Mouse (Mus musculus): ENCODE data around the gene Grm1.

- TF ChIP-seq GATA1 (IDR thresholded peaks at IDR 0.05; ENCODE audit: borderline replicate concordance, low read length) (no peak), FLI1 (IDR thresholded peaks at IDR 0.05; ENCODE audit: low read length) (no peak)
Observed at GRCm38 (mm10) chr10:10742172-10742571, 340.0 kb downstream of the Grm1 start.
